Mouse (Mus musculus) macrophage (primary cell): Measurements from ENCODE around the gene Kcnk4. TPM values are rescaled to one million over a fixed set of nuclear protein-coding genes. Genes with fewer than 3 reads are reported as not detected.

Experiments used
- H3K27ac ChIP-seq: fragments of 350-480 bp; formaldehyde crosslinking; 2 replicates; pipeline ENCODE4 v1.9.0; 2021
- H3K36me3 ChIP-seq: fragments of 350-480 bp; formaldehyde crosslinking; 2 replicates; pipeline ENCODE4 v1.9.0; 2021; ENCODE audit errors: inconsistent target
- H3K4me3 ChIP-seq: fragments of 350-480 bp; formaldehyde crosslinking; 2 replicates; pipeline ENCODE4 v1.9.0; 2021; ENCODE audit errors: inconsistent target
- H3K79me2 ChIP-seq: fragments of 350-480 bp; formaldehyde crosslinking; 2 replicates; pipeline ENCODE4 v1.9.0; 2021; ENCODE audit errors: inconsistent target
- WGBS: methylation state at CpG from one replicate; pipeline ENCODE4 v1.1.7; 2026; ENCODE audit warnings: inconsistent platforms; ENCODE audit not compliant: missing documents; 5-methylcytosine and 5-hydroxymethylcytosine counted together
- polyA plus RNA-seq: library from polyadenylated mRNA; stranded (reverse); fragments of 250-400 nt; gene quantifications from 3 replicates; pipeline ENCODE4 v1.2.4, GENCODE M21; 2018; ENCODE audit warnings: inconsistent platforms

Kcnk4 gene
- polyA plus RNA-seq, 1 experiment from 2014 or later: not detected

DNA sequence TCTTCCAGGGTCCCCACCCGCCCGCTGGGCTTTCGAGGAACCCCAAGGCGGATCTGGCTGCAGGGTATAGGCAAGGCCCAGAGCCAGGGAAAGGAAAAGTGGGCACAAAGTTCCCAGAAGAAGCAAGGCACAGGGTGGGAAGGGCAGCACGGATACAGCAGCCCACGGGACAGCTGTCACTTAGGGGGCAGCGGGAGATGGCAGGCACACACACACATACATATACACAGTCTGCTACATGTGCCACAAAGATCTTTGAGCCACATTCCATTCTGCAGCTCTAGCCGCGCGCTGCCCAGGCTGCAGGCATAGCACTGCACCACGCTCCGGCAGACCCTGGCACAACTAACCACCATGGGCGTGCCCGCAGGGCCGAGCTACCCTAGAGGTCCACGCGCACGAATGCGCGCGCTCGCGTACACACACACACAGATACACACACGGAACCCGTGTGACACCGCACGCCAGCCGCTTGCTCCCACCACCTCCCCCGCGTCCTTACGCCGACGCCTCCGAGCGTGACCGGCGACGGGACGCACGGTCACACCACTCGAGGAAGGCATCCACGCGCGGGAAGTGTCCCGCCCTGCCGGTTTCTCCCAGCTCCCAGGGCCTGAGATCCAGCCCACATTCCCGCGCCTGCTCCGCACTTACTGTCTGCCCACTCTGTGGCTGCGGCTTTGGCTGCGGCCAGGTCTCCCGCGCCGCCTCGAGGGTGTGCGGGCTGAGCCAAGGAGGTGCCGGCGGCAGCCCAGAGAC, 700 bp downstream of the Kcnk4 start:
- WGBS: 9% methylated on average over 50 of the region's 58 CpGs
- Histone ChIP-seq H3K4me3 (no peak overlapping the region), H3K36me3 (no peaks in the 10 kb centered on the region; the same call in 1 of the 2 replicates), H3K27ac (no peak overlapping the region), H3K79me2 (no peaks in the 10 kb centered on the region)

DNA sequence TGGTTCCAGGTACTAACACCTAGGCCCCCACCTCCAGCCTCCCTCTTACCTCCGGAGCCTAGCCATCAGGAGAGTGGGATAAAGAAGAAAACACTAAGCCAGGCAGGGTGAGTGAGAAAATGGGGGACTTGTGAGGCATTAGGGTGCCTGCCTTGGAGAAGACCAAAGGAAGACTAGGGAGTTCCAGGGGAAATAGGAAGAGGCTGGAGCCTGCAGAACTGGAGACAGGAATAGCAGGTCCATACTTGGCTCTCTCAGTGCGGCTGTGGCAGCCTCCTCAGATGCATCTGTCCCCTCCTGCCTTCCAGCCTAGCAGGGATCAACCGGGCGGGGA, 1.2 kb downstream of the Kcnk4 start:
- Histone ChIP-seq H3K36me3 (no peaks in the 10 kb centered on the region; the same call in 1 of the 2 replicates), H3K27ac (no peak overlapping the region), H3K79me2 (no peaks in the 10 kb centered on the region), H3K4me3 (no peak overlapping the region)
- WGBS: 47% methylated on average over 4 of the region's 4 CpGs

DNA sequence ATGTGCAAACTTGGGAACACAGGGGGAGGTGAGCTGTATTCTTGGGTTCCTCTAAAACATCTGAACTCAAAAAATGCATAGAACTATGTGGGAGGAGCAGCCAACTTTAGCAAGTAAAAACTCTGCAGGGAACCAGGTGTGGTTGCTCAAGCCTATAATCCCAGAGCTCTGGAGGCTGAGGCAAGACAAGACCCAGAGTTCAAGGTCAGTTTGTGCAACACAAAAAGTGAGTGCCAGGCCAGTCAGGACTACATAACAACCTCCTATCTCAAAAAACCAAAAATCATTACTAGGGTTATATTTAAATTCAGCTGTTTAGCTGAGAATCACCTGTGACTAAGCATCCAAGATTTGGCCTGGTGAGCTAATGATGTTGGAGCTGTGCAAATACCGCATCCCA, 2.3 kb downstream of the Kcnk4 start:
- 100% methylated on average over 1 of the region's 1 CpGs for WGBS
- no peaks in the 10 kb centered on the region for H3K79me2 ChIP-seq
- no peak overlapping the region for H3K27ac ChIP-seq
- H3K36me3 ChIP-seq: no peaks in the 10 kb centered on the region
- no peak overlapping the region for H3K4me3 ChIP-seq

DNA sequence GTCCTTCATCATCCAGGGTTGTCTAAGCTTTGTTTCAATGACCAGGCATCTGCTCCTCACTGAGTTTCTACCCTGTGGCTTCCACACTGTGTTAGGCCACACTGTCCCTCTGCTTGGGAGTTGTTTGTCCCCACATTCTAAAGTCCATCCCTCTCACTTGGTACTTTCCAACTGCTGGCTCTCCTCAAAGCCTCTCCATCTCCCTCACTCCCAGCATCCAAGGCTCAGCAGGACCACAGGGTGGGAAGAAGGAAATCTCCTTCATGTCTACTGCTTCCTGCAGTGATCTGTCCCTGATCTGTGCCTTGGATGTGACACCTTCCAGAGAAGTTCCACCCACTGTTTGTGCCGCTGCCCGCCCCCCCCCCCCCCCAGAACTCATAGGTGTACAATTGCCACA, 3.3 kb downstream of the Kcnk4 start:
- H3K79me2 ChIP-seq: no peaks in the 10 kb centered on the region
- H3K27ac ChIP-seq: no peak overlapping the region
- H3K36me3 ChIP-seq: no peaks in the 10 kb centered on the region
- no peak overlapping the region for H3K4me3 ChIP-seq
- WGBS: no CpG with 5 or more reads among the region's 2 CpGs

DNA sequence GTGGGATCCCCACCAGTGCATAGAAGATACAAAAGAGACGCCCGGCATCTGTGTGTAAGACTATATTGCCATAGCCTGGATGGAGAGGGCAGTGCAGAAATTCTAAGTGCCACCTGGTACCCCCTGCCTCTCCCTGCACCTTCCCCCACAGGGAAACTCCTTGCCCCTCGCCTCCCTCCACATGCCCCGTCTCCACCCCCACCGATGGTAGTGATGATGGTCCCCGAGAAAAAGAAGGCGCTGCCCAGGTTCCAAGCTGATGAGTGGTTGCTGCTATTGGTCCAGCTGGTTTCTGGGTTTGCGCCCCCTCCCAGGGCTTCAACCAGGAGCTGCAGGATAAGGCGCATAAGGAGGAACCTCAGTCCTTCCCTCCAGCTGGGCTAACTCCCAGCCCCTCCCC, 6.2 kb downstream of the Kcnk4 start:
- Histone ChIP-seq H3K27ac (no peak overlapping the region), H3K36me3 (no peaks in the 10 kb centered on the region), H3K4me3 (no peak overlapping the region), H3K79me2 (no peaks in the 10 kb centered on the region)
- WGBS: 29% methylated on average over 9 of the region's 9 CpGs

DNA sequence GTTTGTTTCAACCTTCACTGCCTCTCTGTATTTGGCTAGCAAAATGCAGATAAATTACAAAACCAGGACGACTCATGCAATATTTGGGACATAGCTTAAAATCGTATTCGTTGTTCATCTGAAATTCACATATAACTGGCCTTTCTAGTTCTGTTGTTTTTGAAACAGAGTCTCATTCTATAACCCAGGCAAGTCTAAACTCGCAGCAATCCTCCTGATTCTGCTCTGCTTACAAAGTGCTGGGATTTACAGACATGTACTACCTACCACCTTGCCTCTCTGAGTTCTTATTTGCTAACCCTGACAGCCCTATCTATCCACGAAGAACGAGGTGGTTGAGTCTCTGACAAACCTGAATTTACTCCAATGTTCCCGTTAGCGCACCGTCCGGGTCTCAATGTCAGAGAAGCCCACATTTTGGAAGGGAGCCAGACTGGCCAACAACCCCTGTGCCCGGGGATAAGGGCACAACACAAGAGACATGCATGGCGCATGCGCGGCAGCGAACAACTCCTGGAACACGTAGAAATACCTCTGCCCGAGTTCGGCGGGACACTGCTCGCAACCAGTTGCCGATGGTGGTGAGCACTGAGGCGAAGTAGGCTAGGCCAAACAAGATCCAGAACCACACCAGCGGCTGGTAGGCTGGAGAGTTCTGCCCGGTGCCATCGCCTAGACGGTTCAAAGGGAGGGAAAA, 7.6 kb downstream of the Kcnk4 start:
- no peaks in the 10 kb centered on the region for H3K36me3 ChIP-seq
- H3K4me3 ChIP-seq: no peak overlapping the region
- WGBS: 32% methylated on average over 26 of the region's 26 CpGs
- H3K27ac ChIP-seq: no peak overlapping the region
- no peaks in the 10 kb centered on the region for H3K79me2 ChIP-seq

DNA sequence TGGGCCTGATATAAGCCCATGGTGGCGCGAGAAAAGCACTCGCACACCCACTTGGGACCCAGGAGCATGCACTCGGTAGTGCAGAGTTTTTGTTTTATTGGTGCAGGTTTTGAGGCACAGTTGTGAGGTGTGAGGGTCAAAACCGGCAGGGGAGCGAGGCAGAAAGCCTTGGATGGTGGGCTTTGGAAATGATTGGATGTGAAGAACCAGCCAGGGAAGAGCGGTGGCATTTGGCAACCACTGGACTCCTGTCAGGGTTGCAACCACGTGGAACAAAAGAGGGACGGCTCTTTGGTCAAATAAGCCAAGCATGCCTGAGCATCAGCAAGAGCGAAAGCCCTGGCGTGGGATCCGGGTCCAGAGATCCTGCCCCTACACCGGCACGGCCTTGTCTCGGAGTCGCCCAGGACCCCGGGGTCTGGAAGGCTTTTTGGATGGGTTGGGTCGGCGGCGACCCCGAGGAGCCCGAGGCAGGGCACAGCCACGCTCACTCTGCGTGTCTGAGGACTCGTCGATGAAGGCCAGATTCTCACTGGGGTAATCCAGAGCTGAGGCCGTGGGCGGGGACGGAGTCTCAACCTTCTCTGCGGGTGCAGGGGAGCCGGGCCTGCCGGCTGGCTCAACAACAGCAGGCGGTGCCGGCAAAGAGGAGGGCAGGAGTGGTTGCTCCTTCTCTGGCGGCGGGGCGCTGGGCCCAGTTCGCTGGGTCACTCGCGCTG, 8.5 kb downstream of the Kcnk4 start:
- no peaks in the 10 kb centered on the region for H3K36me3 ChIP-seq
- H3K4me3 ChIP-seq: no peak overlapping the region
- H3K27ac ChIP-seq: no peak overlapping the region
- 43% methylated on average over 33 of the region's 40 CpGs for WGBS
- peaks cover 5% of the 10 kb centered on the region for H3K79me2 ChIP-seq

DNA sequence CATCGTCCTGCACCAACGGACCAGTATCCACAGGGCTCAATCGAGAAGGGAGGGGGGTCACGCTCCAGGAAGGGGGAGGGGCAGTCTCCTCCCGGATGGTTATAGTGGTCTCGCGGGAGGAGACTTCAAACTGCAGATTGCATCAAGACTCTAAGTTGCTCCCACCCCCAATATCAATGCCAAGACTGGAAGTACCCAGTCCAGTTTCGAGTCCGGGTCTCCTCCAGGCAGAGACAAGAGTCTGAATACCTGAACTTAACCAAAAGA, 9.1 kb downstream of the Kcnk4 start, which contains the start of gene Catsperz:
TSS of gene Catsperz (minus strand) at position 74 of the 267 bp plus-strand sequence.
- Histone ChIP-seq H3K27ac (no peak within 1 kb of the TSS), H3K36me3 (no peaks in the 10 kb centered on the region), H3K4me3 (no peak within 1 kb of the TSS), H3K79me2 (peaks cover 10% of the 10 kb centered on the region)
- 8% methylated on average over 9 of the region's 9 CpGs for WGBS

DNA sequence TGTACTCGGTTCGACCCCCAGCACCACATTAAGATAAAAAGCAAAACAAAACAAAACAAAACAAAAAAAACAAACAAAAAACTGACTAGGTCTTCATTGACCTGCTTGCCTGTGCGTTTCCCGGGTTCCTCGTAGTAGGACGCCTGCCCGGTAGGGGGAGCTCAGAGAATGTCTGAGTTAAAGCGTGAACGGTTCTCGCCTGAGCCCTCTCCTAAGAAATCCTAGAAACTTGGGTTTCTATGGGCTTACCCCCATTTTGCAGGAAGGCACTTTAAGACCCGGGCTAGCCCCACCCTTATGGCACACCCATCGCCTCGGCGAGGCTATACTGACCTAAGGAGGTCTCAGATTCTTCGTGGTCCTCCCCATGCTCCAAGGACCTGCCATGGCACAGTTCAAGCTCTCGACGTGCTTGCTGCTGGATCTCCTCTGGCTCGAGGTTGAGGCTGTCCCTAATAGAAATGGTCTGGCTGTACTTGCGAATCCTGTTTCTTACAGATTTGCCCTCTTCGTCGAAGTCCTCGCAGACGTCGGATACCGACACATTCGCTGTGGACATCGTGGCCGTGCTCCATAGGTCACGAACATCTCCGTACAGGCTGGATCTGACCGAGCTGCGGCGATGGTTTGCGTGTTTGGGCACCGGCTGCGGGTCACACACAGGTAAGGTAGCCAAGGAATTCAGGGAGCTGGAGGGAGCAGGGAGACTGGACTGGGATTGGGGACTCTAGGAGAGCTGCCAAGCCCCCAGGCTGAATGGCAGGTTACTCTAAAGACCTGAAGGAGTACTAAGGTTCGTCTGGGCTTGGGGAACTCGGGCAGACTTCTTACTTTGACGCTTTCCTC, 9.6 kb downstream of the Kcnk4 start:
- 6% methylated on average over 37 of the region's 39 CpGs for WGBS
- Histone ChIP-seq H3K36me3 (no peaks in the 10 kb centered on the region), H3K27ac (no peak overlapping the region), H3K79me2 (peaks cover 16% of the 10 kb centered on the region), H3K4me3 (no peak overlapping the region)

DNA sequence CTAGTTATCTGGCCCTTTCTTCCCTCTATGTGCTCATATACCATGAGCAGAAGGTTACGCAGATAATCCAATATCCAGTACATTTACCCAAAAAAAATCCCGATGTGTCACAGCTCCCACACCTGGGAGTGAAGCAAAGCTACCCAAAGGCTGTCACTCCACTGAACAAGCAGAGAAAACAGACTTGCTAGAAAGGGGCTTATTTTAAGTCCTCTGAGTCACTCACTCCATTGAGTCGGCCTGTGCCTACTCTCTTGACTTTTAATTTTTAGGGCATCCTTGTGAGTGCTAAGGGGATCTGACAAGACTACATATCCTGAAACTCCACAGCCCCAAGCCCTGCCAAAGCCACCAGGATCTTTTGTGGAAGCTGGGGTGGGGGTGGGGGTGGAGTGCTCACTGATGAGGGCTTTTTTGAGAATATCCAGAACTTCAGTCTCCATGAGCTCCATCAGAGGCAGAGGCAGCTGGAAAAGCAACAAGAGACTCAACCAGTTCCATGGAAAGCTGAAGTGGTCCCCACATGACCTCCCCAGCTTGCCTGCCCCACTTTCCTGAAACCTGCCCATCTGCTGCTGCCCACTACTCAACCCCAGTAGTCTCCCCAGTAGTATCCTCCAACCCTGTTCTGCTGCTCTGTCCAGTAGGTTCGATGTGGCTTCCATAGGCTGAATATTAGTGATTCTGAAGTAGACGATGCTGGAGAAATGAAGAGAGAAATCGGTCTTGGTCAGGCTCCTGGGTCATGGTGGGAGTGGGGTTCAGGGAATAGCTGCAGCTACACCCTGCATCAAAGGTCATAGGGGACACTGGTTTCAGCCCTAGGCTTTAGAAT, 11.2 kb downstream of the Kcnk4 start:
- Histone ChIP-seq H3K79me2 (peaks cover 32% of the 10 kb centered on the region), H3K4me3 (no peak overlapping the region), H3K27ac (no peak overlapping the region), H3K36me3 (peaks cover 10% of the 10 kb centered on the region; the same call in 1 of the 2 replicates)
- WGBS: 75% methylated on average over 6 of the region's 6 CpGs

DNA sequence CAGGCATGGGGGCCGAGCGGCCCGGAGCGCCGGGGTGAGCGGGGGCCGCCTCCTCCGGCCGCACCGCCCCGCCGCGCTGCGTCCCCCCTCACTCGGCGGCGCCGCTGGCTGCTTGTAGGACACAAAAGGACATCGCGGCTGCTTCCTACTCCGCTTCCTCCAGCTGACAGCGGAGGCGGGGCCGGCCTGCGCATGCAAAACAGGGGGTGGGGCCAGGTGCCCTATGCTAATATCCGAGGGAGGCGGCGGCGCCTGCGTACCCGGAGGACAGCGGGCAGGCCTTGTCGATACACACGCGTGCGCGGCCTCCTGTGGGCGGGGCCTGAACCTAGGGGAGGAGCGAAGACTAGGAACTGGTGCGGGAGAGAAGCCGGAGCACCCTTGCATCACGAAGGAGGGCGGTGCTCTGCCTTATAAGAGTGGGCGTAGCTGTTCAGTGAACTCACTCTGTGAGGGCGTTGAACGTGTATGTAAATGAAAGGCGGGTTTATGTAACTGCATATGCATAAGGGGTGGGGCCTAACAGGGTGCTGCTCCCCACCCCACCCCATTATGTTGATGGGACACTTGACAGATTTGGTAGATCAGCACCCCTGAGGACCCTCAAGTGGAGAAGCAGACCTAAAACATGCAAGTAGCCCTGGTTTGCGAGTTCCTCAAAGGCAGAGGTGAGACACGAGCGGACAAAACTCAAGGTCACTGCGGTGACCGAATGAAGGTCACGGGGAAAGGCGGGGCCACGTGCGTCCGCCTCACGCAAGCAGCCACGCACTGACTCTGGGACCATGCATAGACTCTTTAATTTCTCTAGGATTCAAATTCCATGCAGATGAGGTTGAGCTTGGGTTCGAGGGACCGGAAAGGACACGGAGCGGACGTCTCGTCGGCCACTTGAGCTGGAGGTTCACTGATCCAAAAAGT, 12.4 kb downstream of the Kcnk4 start, which contains the start of gene Esrra:
TSS of gene Esrra (minus strand) at position 167 of the 921 bp plus-strand sequence.
- peaks cover 44% of the 10 kb centered on the region for H3K79me2 ChIP-seq
- H3K4me3 ChIP-seq: peak within 1 kb of the TSS; percentile 85
- peak within 1 kb of the TSS; percentile 83 for H3K27ac ChIP-seq
- WGBS: under 1% methylated on average over 66 of the region's 66 CpGs
- peaks cover 11% of the 10 kb centered on the region; the same call in 1 of the 2 replicates for H3K36me3 ChIP-seq

DNA sequence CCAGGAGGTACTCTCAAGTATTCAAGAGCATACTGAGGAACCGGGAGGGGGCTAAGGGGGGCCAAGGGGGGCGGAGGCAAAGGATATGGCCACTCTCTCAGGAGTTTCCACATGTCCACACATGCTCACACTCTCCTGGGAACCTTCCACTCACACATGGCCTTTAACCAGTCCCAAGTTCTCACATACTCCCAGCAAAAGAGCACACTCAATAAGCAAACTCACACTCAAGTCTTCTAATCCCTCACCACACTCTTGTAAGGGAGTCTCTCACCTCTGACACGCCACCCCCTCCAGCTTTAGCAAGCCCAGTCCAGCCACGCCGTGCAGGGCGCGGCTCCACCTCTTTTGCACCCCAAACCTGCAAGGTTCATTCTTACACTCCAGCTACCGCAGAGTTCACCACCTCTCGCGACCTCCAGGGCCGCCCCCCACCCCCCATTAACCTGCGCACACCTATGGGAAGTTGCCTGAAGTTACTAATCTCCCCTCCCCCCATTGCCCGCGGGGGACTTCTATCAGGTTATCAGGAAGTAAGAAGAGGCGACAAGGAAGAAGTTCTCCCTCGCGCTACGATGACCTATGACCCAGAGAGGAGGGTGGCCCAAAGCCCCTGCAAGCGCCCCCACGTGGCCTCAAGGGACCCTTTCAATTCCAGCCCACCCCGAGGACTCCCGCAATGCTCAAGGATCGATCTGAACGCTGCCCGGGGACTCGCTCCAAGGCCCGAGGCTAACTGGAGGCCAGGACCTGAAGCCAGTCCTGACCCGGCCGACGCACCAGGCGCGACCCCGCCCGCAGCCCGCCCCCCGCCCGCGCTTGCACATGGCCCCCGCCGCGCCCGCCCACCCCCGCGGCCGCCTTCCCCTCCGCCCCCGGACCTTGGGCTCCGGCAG, 13.3 kb downstream of the Kcnk4 start:
- whole genome bisulfite sequencing: 1% methylated on average over 28 of the region's 48 CpGs
- H3K4me3 ChIP-seq: peak overlapping the region; percentile 85
- H3K27ac ChIP-seq: peak overlapping the region; percentile 72

More for the DNA sequence above, 13.3 kb downstream of the Kcnk4 start:
- H3K36me3 ChIP-seq: peaks cover 11% of the 10 kb centered on the region; the same call in 1 of the 2 replicates
- H3K79me2 ChIP-seq: peaks cover 53% of the 10 kb centered on the region
